ENCODE assay signal across 8 mouse cellular contexts in the genomic region with DNA sequence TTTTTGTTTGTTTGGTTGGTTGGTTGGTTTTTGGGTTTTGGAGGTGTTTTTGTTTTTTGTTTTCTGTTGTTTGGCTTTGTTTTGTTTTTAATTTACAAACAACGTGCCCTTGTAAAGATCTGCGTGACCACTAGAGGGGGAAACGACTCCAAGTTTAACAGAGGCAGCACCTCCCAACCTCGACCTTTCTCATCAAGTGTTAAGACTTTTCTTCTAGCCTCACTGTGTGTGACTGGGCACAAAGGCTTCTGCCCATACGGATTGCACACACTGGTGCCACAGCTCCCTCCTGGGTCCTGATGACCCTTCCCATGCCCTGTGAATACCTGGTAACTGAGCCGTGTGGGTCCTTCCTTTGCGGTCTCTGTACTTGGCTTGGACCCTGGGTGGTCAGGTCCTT. TPM values are rescaled to one million over a fixed set of nuclear protein-coding genes. Genes with fewer than 3 reads are reported as not detected.
A peak's percentile ranks its signal among the peaks of the same experiment; 100 is the strongest.
DNase-seq lines count a peak whose midpoint lies in the region; ATAC-seq and TF ChIP-seq lines count a peak whose summit lies in the region.

No protein-coding gene starts in this region.

- peak; percentile 42; the same call in 1 of the 2 replicates for ATAC-seq in hindbrain, embryonic 15.5 days (ENCODE audit: low FRiP score, low read depth)
- ATAC-seq in stomach, postnatal 0 days (ENCODE audit: low FRiP score, low TSS enrichment): 0 out of 2 replicates have a peak, but pooled peaks have one; percentile 31
- ATAC-seq in heart, embryonic 11.5 days (replicated peaks; ENCODE audit: insufficient number of reproducible peaks, low FRiP score, low TSS enrichment): no peak

- peak; percentile 69 for TF ChIP-seq CTCF in stomach, postnatal 0 days (IDR thresholded peaks at IDR 0.05; ENCODE audit: low read depth)

- WGBS in heart, embryonic 10.5 days: 34% methylated on average over 7 of the region's 7 CpGs
- 24% methylated on average over 7 of the region's 7 CpGs for WGBS in hindbrain, embryonic 15.5 days
- 29% methylated on average over 7 of the region's 7 CpGs for WGBS in stomach, postnatal 0 days
- WGBS in heart, embryonic 11.5 days (ENCODE audit: insufficient replicate concordance): 31% methylated on average over 7 of the region's 7 CpGs

- no peak overlapping the region for H3K9ac ChIP-seq in hindbrain, embryonic 15.5 days
- H3K9ac ChIP-seq in stomach, postnatal 0 days (ENCODE audit: low read length): no peak overlapping the region
- no peak overlapping the region for H3K9ac ChIP-seq in heart, embryonic 11.5 days (ENCODE audit: low read depth, low read length)

- H3K36me3 ChIP-seq in heart, embryonic 10.5 days: no peaks in the 10 kb centered on the region
- no peaks in the 10 kb centered on the region for H3K36me3 ChIP-seq in hindbrain, embryonic 15.5 days
- no peaks in the 10 kb centered on the region for H3K36me3 ChIP-seq in stomach, postnatal 0 days (ENCODE audit: control insufficient read depth, insufficient read depth, low read length)
- H3K36me3 ChIP-seq in heart, embryonic 11.5 days (ENCODE audit: control insufficient read depth, insufficient read depth, low read length): no peaks in the 10 kb centered on the region

- peaks cover 15% of the 10 kb centered on the region; the same call in 1 of the 2 replicates for H3K27me3 ChIP-seq in heart, embryonic 10.5 days (ENCODE audit: insufficient read depth, poor library complexity, severe bottlenecking)
- no peaks in the 10 kb centered on the region for H3K27me3 ChIP-seq in hindbrain, embryonic 15.5 days
- H3K27me3 ChIP-seq in stomach, postnatal 0 days (ENCODE audit: control insufficient read depth, insufficient read depth, low read length): no peaks in the 10 kb centered on the region
- H3K27me3 ChIP-seq in heart, embryonic 11.5 days (ENCODE audit: control insufficient read depth, insufficient read depth, low read length): no peaks in the 10 kb centered on the region

- no peaks in the 10 kb centered on the region for H3K9me3 ChIP-seq in heart, embryonic 10.5 days
- no peaks in the 10 kb centered on the region for H3K9me3 ChIP-seq in hindbrain, embryonic 15.5 days
- no peaks in the 10 kb centered on the region for H3K9me3 ChIP-seq in stomach, postnatal 0 days (ENCODE audit: control insufficient read depth, low read length)
- H3K9me3 ChIP-seq in heart, embryonic 11.5 days (replicated peaks; ENCODE audit: control insufficient read depth, low read length): no peaks in the 10 kb centered on the region

- no peak overlapping the region for H3K4me3 ChIP-seq in heart, embryonic 10.5 days
- no peak overlapping the region for H3K4me3 ChIP-seq in hindbrain, embryonic 15.5 days
- no peak overlapping the region for H3K4me3 ChIP-seq in stomach, postnatal 0 days (ENCODE audit: low read depth, low read length)
- H3K4me3 ChIP-seq in heart, embryonic 11.5 days (ENCODE audit: low read depth, low read length): no peak overlapping the region

- no peak overlapping the region for H3K4me2 ChIP-seq in hindbrain, embryonic 15.5 days
- H3K4me2 ChIP-seq in stomach, postnatal 0 days (replicated peaks; ENCODE audit: low read depth): no peak overlapping the region
- no peak overlapping the region for H3K4me2 ChIP-seq in heart, embryonic 11.5 days

- DNase-seq in heart, embryonic 10.5 days (ENCODE audit: low spot score): no peak
- no peak for DNase-seq in heart, postnatal 14 days
- peak; percentile 67 for DNase-seq in 416B (ENCODE audit: low read depth)
- DNase-seq in R1 (ENCODE audit: low read depth, low spot score): peak; percentile 76
- DNase-seq in stomach, postnatal 0 days (ENCODE audit: low spot score): no peak
- DNase-seq in layer of hippocampus, adult 9-10 months (ENCODE audit: low spot score): no peak

- TF ChIP-seq EP300 in stomach, postnatal 0 days (optimal IDR thresholded peaks at IDR 0.05): no peak

- peak overlapping the region; percentile 29; the same call in 1 of the 2 replicates for H3K27ac ChIP-seq in heart, embryonic 10.5 days
- H3K27ac ChIP-seq in hindbrain, embryonic 15.5 days (replicated peaks): no peak overlapping the region
- no peak overlapping the region for H3K27ac ChIP-seq in stomach, postnatal 0 days (replicated peaks)
- H3K27ac ChIP-seq in heart, embryonic 11.5 days (ENCODE audit: low read depth, low read length): no peak overlapping the region

- peaks cover 22% of the 10 kb centered on the region for H3K4me1 ChIP-seq in heart, embryonic 10.5 days
- H3K4me1 ChIP-seq in hindbrain, embryonic 15.5 days (replicated peaks): peaks cover 21% of the 10 kb centered on the region
- H3K4me1 ChIP-seq in stomach, postnatal 0 days (replicated peaks; ENCODE audit: control insufficient read depth, insufficient read depth): no peaks in the 10 kb centered on the region
- H3K4me1 ChIP-seq in heart, embryonic 11.5 days (ENCODE audit: control insufficient read depth, insufficient read depth, low read length): peaks cover 5% of the 10 kb centered on the region

- intact Hi-C loops in heart, postnatal 14 days (cut with DNase I): loop anchor here (1.0 to 5.0 kb wide), 2 partner anchors 65 to 247 kb away; no protein-coding TSS in a partner anchor

RNA-seq across cellular contexts. Expression of a gene that starts 30.5 kb away (rescaled TPM):
- 0.24 and 0.46 TPM in 2 replicates for polyA plus RNA-seq in heart, embryonic 10.5 days (2016; fragmentation: Nextera tagmentation; extraction: Ambion mirVana)
- 1 to 10 TPM in 1 of 2 experiments, under 1 TPM in 1; 1.00 to 1.3 TPM for total RNA-seq in heart, postnatal 14 days (2021)
- polyA plus RNA-seq in hindbrain, embryonic 15.5 days (2015; fragmentation: Nextera tagmentation; extraction: Ambion mirVana): 0.40 and 0.43 TPM in 2 replicates
- 0.04 and 0.05 TPM in 2 replicates for polyA plus RNA-seq in stomach, postnatal 0 days (2015; fragmentation: Nextera tagmentation; extraction: Ambion mirVana)
- polyA plus RNA-seq in heart, embryonic 11.5 days (2014; fragmentation: Nextera tagmentation; extraction: Ambion mirVana): 0.13 and 0.17 TPM in 2 replicates

RNA-seq across cellular contexts. Expression of a gene that starts 56.2 kb away (rescaled TPM):
- polyA plus RNA-seq in heart, embryonic 10.5 days (2016; fragmentation: Nextera tagmentation; extraction: Ambion mirVana): 20.7 and 21.4 TPM in 2 replicates
- 1 to 10 TPM; 3.4 to 6.1 TPM for total RNA-seq in heart, postnatal 14 days (2021)
- 16.2 and 17.3 TPM in 2 replicates for polyA plus RNA-seq in hindbrain, embryonic 15.5 days (2015; fragmentation: Nextera tagmentation; extraction: Ambion mirVana)
- polyA plus RNA-seq in stomach, postnatal 0 days (2015; fragmentation: Nextera tagmentation; extraction: Ambion mirVana): 4.9 and 5.5 TPM in 2 replicates
- polyA plus RNA-seq in heart, embryonic 11.5 days (2014; fragmentation: Nextera tagmentation; extraction: Ambion mirVana): 10.1 and 13.1 TPM in 2 replicates

RNA-seq across cellular contexts. Expression of a gene that starts 56.4 kb away (rescaled TPM):
- 155 and 186 TPM in 2 replicates for polyA plus RNA-seq in heart, embryonic 10.5 days (2016; fragmentation: Nextera tagmentation; extraction: Ambion mirVana)
- 10 to 100 TPM; 54.0 to 61.4 TPM for total RNA-seq in heart, postnatal 14 days (2021)
- polyA plus RNA-seq in hindbrain, embryonic 15.5 days (2015; fragmentation: Nextera tagmentation; extraction: Ambion mirVana): 183 and 187 TPM in 2 replicates
- polyA plus RNA-seq in stomach, postnatal 0 days (2015; fragmentation: Nextera tagmentation; extraction: Ambion mirVana): 119 and 123 TPM in 2 replicates
- 189 and 202 TPM in 2 replicates for polyA plus RNA-seq in heart, embryonic 11.5 days (2014; fragmentation: Nextera tagmentation; extraction: Ambion mirVana)

RNA-seq across cellular contexts. Expression of a gene that starts 58.7 kb away (rescaled TPM):
- polyA plus RNA-seq in heart, embryonic 10.5 days (2016; fragmentation: Nextera tagmentation; extraction: Ambion mirVana): 0.45 and 0.59 TPM in 2 replicates
- under 1 TPM; 0.51 to 0.67 TPM for total RNA-seq in heart, postnatal 14 days (2021)
- polyA plus RNA-seq in hindbrain, embryonic 15.5 days (2015; fragmentation: Nextera tagmentation; extraction: Ambion mirVana): 4.7 and 5.9 TPM in 2 replicates
- 0.87 and 1.1 TPM in 2 replicates for polyA plus RNA-seq in stomach, postnatal 0 days (2015; fragmentation: Nextera tagmentation; extraction: Ambion mirVana)
- 0.56 and 0.70 TPM in 2 replicates for polyA plus RNA-seq in heart, embryonic 11.5 days (2014; fragmentation: Nextera tagmentation; extraction: Ambion mirVana)

Comparison
In these comparisons a context has a peak if more than half of its experiments do, and no peak if none do; other contexts are left out.
1. DNase-seq: peak in 416B (single experiment) and R1 (single experiment); none in heart, embryonic 10.5 days (single experiment), heart, postnatal 14 days (0 of 2), stomach, postnatal 0 days (single experiment) and layer of hippocampus, adult 9-10 months (single experiment).